Mouse (Mus musculus): Measurements from ENCODE around the gene Rmi2.
A peak's percentile ranks its signal among the peaks of the same experiment; 100 is the strongest.

Gene Rmi2

GRCm38 (mm10) chr16:10865592-10865987, 30.7 kb downstream of the Rmi2 start:
- no peak for ATAC-seq (ENCODE audit: low TSS enrichment)

GRCm38 (mm10) chr16:10866841-10867240, 32.0 kb downstream of the Rmi2 start:
- no peak for ATAC-seq (ENCODE audit: low TSS enrichment)

- ATAC-seq (ENCODE audit: low TSS enrichment) = no peak
These were observed 32.6 kb downstream of the Rmi2 start for GRCm38 (mm10) chr16:10867501-10867900.

GRCm38 (mm10) chr16:10867904-10868440, 33.1 kb downstream of the Rmi2 start:
- peak; percentile 23; the same call in 1 of the 2 replicates for ATAC-seq (ENCODE audit: low TSS enrichment)

- ATAC-seq (ENCODE audit: low TSS enrichment) = no peak
These were observed 36.1 kb downstream of the Rmi2 start for GRCm38 (mm10) chr16:10870969-10871368.

GRCm38 (mm10) chr16:10872825-10873360, 38.0 kb downstream of the Rmi2 start:
- no peak for ATAC-seq (ENCODE audit: low TSS enrichment)

- peak; percentile 65 for ATAC-seq (ENCODE audit: low TSS enrichment)
These were observed 38.8 kb downstream of the Rmi2 start for GRCm38 (mm10) chr16:10873654-10874053.

- ATAC-seq (ENCODE audit: low TSS enrichment) = no peak
These were observed 43.4 kb downstream of the Rmi2 start for GRCm38 (mm10) chr16:10878227-10878626.

GRCm38 (mm10) chr16:10879467-10879866, 44.6 kb downstream of the Rmi2 start:
- ATAC-seq (ENCODE audit: low TSS enrichment) = peak; percentile 70; the same call in 1 of the 2 replicates

- ATAC-seq (ENCODE audit: low TSS enrichment) = no peak
These were observed 46.5 kb downstream of the Rmi2 start for GRCm38 (mm10) chr16:10881231-10881962.

- no peak for ATAC-seq (ENCODE audit: low TSS enrichment)
These were observed 52.6 kb downstream of the Rmi2 start for GRCm38 (mm10) chr16:10887436-10887835.

- ATAC-seq (ENCODE audit: low TSS enrichment) = no peak
These were observed 55.5 kb downstream of the Rmi2 start for GRCm38 (mm10) chr16:10890363-10890762.

GRCm38 (mm10) chr16:10893161-10893560, 58.3 kb downstream of the Rmi2 start:
- no peak for ATAC-seq (ENCODE audit: low TSS enrichment)

- ATAC-seq (ENCODE audit: low TSS enrichment) = no peak
These were observed 61.0 kb downstream of the Rmi2 start for GRCm38 (mm10) chr16:10895906-10896305.

- no peak for ATAC-seq (ENCODE audit: low TSS enrichment)
These were observed 62.5 kb downstream of the Rmi2 start for GRCm38 (mm10) chr16:10897372-10897771.

- no peak for ATAC-seq (ENCODE audit: low TSS enrichment)
These were observed 65.9 kb downstream of the Rmi2 start for GRCm38 (mm10) chr16:10900736-10901135.

GRCm38 (mm10) chr16:10901956-10902355, 67.1 kb downstream of the Rmi2 start:
- ATAC-seq (ENCODE audit: low TSS enrichment) = no peak

- no peak for ATAC-seq (ENCODE audit: low TSS enrichment)
These were observed 68.0 kb downstream of the Rmi2 start for GRCm38 (mm10) chr16:10902849-10903248.

GRCm38 (mm10) chr16:10905661-10906113, 70.8 kb downstream of the Rmi2 start:
- no peak for ATAC-seq (ENCODE audit: low TSS enrichment)

GRCm38 (mm10) chr16:10910541-10910940, 75.7 kb downstream of the Rmi2 start:
- ATAC-seq (ENCODE audit: low TSS enrichment) = no peak

GRCm38 (mm10) chr16:10911061-10911460, 76.2 kb downstream of the Rmi2 start:
- ATAC-seq (ENCODE audit: low TSS enrichment) = no peak

- ATAC-seq (ENCODE audit: low TSS enrichment) = no peak
These were observed 80.2 kb downstream of the Rmi2 start for GRCm38 (mm10) chr16:10915066-10915465.

- no peak for ATAC-seq (ENCODE audit: low TSS enrichment)
These were observed 81.4 kb downstream of the Rmi2 start for GRCm38 (mm10) chr16:10916271-10916670.
